Mouse (Mus musculus) leukemia stem cell, adult 10-12 weeks (primary cell): ENCODE results near the gene Syngr3. TPM values are rescaled to one million over a fixed set of nuclear protein-coding genes. Genes with fewer than 3 reads are reported as not detected.

Experiments
- polyA plus RNA-seq: library from polyadenylated mRNA; stranded (reverse); fragments of >175 nt; gene quantifications from 2 replicates; pipeline ENCODE4 v1.2.3, GENCODE M21; 2012; ENCODE audit warnings: low replicate concordance

Syngr3 gene
- 0.56 and 0.62 TPM in 2 replicates for polyA plus RNA-seq

DNA sequence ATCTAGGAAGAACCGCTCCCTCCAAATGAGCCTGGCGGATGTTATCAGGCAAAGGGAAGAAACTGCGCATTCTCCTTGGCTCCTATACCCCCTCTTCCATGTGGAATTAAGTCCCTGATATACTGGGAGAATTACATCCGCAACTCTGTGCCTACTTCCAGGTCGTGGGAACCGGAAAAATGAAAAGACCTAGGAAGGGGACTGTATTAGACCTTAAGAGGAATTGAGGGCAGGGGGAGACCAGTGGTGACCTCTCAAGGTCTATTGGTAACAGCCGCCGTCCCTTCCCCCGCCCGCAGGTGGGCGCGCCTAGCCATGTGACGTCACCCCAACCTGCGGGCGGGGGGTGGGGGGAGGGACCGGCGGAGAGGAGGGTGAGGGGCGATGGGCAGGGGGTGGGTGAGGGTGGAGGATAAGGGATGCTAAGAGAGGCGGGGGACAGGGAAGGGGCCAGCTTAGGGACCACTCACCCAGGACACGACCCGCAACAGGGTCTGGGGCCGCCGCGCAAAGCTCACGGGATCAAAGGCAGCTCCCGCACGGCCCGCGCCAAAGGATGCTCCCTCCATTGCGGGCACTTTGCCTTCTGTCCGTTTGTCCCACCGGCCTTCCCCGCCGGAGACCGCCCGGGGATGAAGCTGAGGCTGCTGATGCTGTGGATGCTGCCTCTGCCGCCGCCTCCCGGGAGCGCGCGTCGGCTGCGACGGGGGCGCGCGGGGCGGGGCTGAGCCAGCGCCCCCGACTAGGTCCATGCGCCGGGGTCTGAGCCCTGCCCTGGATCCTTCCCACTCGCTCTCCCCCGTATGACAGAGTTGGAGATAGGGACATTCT is at the start of gene Syngr3:
TSS of gene Syngr3 (minus strand) at position 705 of the 831 bp plus-strand sequence.

DNA sequence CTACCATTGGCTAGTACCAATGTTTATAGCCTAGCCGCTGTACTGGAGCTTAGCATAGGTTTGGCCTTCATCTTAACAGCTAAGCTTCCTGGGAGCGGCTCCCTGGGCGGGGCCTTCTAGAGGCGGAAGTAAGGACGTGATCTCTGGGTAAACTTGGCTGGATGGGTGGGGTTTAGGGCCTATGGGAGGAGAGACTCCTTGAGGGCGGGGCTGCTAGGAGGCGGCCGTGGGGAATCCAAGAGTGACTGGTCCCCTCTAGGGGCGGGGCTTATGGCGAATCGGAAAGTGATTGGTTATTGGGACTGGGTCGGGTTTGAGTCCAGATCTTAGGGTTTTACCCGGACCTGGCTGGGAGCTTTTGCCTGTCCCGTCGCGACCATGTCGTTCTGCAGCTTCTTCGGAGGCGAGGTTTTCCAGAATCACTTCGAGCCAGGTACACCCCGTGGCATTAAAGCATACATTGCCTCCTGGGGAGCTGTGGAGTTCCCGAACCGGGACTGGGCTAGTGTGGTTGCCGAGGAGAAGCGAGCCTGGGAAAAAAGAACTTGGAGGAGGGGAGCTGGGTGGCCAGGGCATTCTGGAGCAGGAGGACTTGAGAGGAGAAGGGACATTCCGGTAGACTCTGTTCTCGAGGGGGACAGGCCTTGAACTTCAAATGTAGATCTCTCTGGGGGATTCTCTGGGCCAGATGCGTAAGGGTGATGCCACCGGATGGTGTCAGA is 46.7 kb upstream of the Syngr3 start, which contains the start of gene Msrb1:
TSS of gene Msrb1 (plus strand) at position 313 of the 722 bp plus-strand sequence.

DNA sequence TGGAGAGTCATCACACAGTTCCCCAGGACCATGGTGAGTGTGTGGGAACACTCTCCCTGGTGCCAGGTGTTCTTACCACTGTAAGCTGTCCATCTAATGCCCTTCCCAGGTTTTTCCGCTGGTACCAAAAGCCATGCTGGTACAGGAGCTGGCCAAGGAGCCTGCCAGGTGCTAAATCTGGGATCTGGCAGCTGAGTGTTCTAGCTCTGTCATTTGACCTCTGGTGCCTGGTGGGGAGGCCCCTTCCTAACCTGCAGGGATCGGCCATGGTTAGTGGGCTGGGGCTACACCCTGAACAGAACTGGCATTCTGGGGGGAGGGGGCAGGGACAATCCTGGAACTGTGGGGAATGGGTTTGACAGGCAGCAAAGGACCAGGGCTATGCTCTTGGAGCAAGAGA is 37.9 kb upstream of the Syngr3 start, which contains the start of gene Rpl3l:
TSS of gene Rpl3l (plus strand) at position 203 of the 400 bp plus-strand sequence.

DNA sequence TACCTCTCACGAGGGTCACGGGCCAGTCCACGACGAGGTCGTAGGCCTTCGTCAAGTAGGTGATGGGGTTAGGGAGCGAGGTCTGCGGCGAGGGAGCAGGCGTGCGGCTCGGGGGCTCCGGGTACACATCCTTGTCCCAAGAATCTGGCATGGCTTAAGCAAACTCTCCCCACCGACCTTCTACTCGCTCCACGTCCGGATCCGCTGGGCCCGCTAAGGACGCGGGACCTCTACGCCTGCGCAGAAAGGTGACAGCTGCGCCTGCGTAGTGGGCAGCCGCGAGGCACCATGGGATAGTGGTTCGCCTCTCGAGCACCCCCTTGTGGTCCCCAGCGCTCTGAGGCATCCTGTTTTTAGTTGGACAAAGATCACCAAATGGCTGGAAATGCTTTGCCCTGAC is 34.4 kb upstream of the Syngr3 start, which contains the start of gene Ndufb10:
TSS of gene Ndufb10 (minus strand) at position 295 of the 400 bp plus-strand sequence.

DNA sequence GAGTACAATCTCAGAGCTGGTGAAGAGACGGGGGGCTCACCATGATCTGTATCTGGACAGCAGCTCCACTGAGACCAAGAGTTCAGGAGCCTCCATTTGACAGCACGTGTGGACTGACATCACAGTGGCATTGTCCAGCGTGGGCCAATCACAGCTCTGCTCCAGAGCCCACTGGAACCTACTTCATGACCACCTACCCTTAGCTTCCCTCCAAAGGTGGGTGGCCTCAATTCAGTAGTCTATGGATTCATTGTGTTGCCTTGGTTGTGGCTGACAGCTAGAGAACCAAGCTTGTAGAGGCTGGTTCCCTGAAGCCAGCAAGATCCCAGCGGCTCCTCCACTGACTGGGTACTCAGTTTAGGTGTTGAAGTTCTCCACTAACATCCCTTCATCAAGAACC is 28.2 kb upstream of the Syngr3 start, which contains the start of the genes Rnf151 and Rps2:
TSS of gene Rnf151 (minus strand) at position 121 of the 400 bp plus-strand sequence.
TSS of gene Rps2 (plus strand) at position 174 of the 400 bp plus-strand sequence.

DNA sequence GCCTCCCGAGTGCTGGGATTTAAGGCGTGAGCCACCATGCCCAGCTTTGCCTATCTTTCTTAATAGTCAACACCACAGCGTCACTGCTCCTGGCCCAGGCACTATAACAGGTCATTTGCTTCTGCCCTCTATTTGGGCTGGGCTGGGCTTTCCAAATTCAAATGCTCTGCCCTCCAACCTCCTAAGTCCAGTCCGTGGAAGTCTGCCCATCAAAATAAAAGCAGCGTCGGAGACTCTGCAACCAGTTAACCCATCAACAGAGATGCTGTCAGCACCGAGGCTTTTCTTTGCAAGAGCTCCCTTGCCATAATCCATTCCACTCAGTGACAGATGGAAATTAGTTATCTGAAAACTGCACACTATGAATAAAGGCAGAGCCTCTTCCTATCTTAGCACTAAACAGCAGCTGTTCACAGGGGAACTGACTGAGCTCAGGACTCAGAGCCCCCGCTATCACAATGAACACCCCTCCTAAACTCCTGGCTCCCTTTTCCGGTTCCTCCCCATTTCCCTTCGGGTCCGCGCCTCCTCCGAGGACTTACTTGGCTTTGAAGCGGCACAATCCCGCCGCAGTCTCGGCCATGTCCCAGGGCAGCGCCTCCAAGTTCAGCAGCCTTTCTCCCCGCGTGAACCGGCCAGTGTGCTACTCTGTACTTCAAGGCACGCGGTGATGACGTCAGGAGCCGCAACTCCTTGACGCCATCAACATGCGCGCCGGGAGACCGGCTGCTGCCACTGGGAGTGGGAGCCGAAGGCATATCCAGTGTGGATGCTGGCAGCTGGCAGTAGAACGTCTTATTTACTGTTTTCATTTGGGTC is 17.4 kb upstream of the Syngr3 start, which contains the start of gene Tbl3:
TSS of gene Tbl3 (minus strand) at position 679 of the 819 bp plus-strand sequence.

DNA sequence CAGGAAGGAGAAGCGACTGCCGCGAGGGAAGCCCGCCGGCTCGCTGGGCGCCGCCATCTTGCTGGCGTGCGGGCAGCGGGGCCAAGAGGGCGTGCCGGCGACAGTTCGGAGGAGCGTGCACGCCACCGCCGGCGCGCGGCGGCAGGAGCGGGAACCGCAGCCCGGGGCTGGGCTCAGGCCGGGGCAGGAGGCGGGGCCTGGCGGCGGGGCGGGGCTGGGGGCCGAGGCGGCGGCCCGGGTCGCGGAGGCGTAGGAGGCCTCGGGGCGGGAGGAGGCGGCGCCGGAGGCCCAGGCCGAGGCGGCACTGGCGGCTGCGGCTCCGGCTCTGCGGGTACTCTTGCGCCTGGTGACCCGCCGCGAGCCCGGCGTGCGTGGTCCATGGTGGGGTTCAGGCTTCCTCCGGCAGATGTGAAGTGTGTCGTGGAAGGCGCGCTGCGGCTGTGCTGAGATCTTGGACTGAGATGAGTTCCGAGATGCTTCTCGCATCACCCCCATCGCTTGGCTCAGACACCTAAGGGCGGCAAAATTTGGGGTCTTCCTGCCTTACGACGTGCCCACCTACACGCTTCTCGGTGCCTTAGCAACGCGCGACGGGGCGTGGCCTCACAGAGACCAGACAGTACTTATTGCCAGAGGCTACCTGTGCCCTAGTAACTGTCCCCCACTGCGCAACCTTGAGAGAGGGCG is 6.4 kb upstream of the Syngr3 start, which contains the start of the genes Gfer and Noxo1:
TSS of gene Gfer (minus strand) at position 146 of the 687 bp plus-strand sequence.
TSS of gene Noxo1 (plus strand) at position 224 of the 687 bp plus-strand sequence.

DNA sequence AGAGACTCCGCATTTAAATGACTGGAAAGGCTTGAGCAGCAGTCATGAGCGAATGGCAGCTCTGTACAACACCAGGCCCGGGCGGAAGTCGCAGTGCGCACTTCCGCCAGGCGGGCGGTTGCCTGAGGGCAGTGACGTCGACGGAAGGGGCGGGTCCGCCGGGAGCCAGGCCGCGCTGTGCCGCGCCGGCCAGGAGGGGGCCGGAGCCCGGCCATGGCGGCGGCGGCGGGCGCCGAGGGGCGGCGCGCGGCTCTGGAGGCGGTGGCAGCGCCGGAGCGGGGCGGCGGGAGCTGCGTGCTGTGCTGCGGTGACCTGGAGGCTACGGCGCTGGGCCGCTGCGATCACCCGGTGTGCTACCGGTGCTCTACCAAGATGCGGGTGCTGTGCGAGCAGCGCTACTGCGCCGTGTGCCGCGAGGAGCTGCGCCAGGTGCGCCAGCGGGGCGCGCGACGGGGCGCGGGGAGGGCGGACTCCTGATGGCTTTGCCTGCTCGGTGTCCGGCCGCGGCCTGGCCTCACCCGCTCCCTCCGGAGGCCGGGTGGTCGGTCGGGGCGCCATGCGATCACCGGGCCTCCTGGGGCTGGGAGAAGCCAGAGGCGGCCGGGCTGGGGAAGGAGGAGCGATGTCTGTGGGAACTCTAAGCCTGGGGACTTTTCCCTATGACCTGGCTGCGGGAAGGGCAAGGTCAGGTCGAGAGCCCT is 20.1 kb downstream of the Syngr3 start, which contains the start of gene Zfp598:
TSS of gene Zfp598 (plus strand) at position 143 of the 701 bp plus-strand sequence.

DNA sequence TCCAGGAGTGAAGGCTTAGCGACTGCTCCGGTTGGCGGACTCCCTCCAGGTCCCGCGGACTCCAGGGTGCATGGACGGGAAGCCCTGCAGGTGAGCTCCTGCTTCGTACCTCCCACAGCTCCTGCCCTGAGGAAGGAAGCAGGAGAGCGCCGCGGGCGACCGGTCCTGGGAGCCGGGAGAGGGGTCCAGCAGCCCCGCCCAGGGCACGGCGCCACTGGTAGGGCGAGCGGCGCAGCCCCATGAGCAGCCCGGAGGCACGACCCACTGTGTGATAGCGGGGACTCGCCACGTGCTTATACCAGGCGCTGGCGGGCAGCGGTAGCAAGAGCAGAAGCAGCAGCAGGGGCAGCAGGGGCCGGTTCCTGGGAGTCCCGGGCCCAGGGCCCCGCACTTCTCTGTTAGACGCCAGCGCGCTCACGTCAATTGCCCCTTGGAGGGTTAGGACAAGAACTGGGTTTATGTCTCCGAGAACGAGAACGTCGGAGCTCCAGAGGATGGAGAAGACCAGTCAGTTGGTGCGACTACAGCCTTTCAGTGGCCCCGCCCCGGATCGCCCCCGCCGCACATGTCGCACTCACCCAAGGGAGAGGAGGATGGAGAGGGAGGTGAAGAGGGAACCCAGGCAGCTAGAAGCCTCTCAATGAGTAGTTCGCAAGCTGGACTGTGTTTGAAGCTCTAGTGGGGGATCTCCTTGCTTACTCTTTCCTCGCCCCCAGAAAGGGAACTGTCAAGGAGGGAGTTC is 31.6 kb downstream of the Syngr3 start, which contains the start of gene Npw:
TSS of gene Npw (minus strand) at position 441 of the 742 bp plus-strand sequence.

DNA sequence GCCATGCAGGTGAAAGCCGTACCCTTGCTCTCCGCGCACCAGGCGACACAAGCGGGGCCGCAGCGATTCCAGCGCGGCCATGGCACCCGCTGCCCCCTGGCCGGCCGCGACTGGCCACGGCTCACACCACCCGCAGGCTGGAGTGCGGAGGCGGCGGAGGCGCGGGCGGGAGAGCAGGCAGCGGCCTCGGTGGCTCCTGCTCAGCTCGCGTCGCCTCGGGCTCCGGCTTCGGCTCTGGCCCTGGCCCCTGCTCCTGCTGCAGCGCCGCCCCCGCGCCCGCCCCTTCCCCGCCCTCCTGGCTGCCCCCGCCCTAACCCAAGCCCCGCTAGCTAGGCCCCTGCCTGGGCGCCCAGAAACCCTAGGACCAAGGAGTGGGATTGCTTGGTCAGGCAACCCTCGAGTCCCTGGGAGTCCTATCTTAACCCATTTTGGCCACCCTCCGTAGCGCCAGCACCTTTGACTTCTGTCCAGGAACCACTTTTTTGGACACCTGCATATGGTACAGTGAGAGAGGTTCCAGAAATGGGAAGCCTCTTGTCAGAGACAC is 39.6 kb downstream of the Syngr3 start, which contains the start of gene Slc9a3r2:
TSS of gene Slc9a3r2 (minus strand) at position 258 of the 547 bp plus-strand sequence.

Other genes starting within 250 kb of the Syngr3 start
- gene Dnase1l2, start 246.8 kb downstream of the Syngr3 start, polyA plus RNA-seq = 0.41 TPM in 1 of 2 replicates, not detected in the other
- gene E4f1, start 219.6 kb downstream of the Syngr3 start, polyA plus RNA-seq = 21.8 and 23.0 TPM in 2 replicates
- gene Pgp, start 219.6 kb downstream of the Syngr3 start, polyA plus RNA-seq = 86.0 and 114 TPM in 2 replicates
- 0.56 and 0.61 TPM in 2 replicates for gene Bricd5, start 216.1 kb downstream of the Syngr3 start, polyA plus RNA-seq
- 6.4 and 15.9 TPM in 2 replicates for gene Mlst8, start 210.9 kb downstream of the Syngr3 start, polyA plus RNA-seq
- 0.03 TPM in 1 of 2 replicates, not detected in the other for gene Caskin1, start 201.4 kb downstream of the Syngr3 start, polyA plus RNA-seq
- 121 and 190 TPM in 2 replicates for gene Traf7, start 162.0 kb downstream of the Syngr3 start, polyA plus RNA-seq
- 0.14 and 1.1 TPM in 2 replicates for gene Rab26, start 155.7 kb downstream of the Syngr3 start, polyA plus RNA-seq
- 8.9 and 14.3 TPM in 2 replicates for gene Pkd1, start 140.1 kb downstream of the Syngr3 start, polyA plus RNA-seq
- gene Tsc2, start 57.3 kb downstream of the Syngr3 start, polyA plus RNA-seq = 37.0 and 60.0 TPM in 2 replicates
- gene Nthl1, start 57.3 kb downstream of the Syngr3 start, polyA plus RNA-seq = 4.3 and 4.4 TPM in 2 replicates
- gene Slc9a3r2, start 39.6 kb downstream of the Syngr3 start, polyA plus RNA-seq = 2.0 and 5.8 TPM in 2 replicates
- gene Npw, start 31.5 kb downstream of the Syngr3 start, polyA plus RNA-seq = 1.1 and 4.6 TPM in 2 replicates
- 144 and 147 TPM in 2 replicates for gene Zfp598, start 20.3 kb downstream of the Syngr3 start, polyA plus RNA-seq
- 134 TPM in 2 replicates for gene Gfer, start 6.2 kb upstream of the Syngr3 start, polyA plus RNA-seq
- gene Noxo1, start 6.3 kb upstream of the Syngr3 start, polyA plus RNA-seq = 0.69 and 1.8 TPM in 2 replicates
- 20.7 and 32.9 TPM in 2 replicates for gene Tbl3, start 17.7 kb upstream of the Syngr3 start, polyA plus RNA-seq
- gene Rnf151, start 28.1 kb upstream of the Syngr3 start, polyA plus RNA-seq = 0.42 and 0.46 TPM in 2 replicates
- gene Rps2, start 28.2 kb upstream of the Syngr3 start, polyA plus RNA-seq = 69.0 and 456 TPM in 2 replicates
- gene Ndufb10, start 34.5 kb upstream of the Syngr3 start, polyA plus RNA-seq = 350 and 503 TPM in 2 replicates
- gene Rpl3l, start 37.9 kb upstream of the Syngr3 start, polyA plus RNA-seq = not detected in 2 replicates
- gene Msrb1, start 46.7 kb upstream of the Syngr3 start, polyA plus RNA-seq = 9.9 and 15.7 TPM in 2 replicates
- not detected in 2 replicates for gene Hs3st6, start 63.0 kb upstream of the Syngr3 start, polyA plus RNA-seq
- not detected in 2 replicates for gene Meiob, start 114.3 kb upstream of the Syngr3 start, polyA plus RNA-seq
- 39.1 and 51.7 TPM in 2 replicates for gene Hagh, start 150.2 kb upstream of the Syngr3 start, polyA plus RNA-seq
- 6.2 and 6.5 TPM in 2 replicates for gene Fahd1, start 160.4 kb upstream of the Syngr3 start, polyA plus RNA-seq
- gene Igfals, start 176.0 kb upstream of the Syngr3 start, polyA plus RNA-seq = 0.14 TPM in 1 of 2 replicates, not detected in the other
- 10.5 and 114 TPM in 2 replicates for gene Nubp2, start 196.4 kb upstream of the Syngr3 start, polyA plus RNA-seq
- 21.6 and 45.5 TPM in 2 replicates for gene Spsb3, start 196.7 kb upstream of the Syngr3 start, polyA plus RNA-seq
- gene Eme2, start 205.1 kb upstream of the Syngr3 start, polyA plus RNA-seq = 31.8 and 37.9 TPM in 2 replicates
- gene Mrps34, start 205.2 kb upstream of the Syngr3 start, polyA plus RNA-seq = 81.1 and 115 TPM in 2 replicates
- gene Nme3, start 206.5 kb upstream of the Syngr3 start, polyA plus RNA-seq = 16.0 and 19.6 TPM in 2 replicates
- gene Mapk8ip3, start 247.0 kb upstream of the Syngr3 start, polyA plus RNA-seq = 38.3 and 49.4 TPM in 2 replicates